Mouse (Mus musculus) embryonic stem cell, embryonic (primary cell): ENCODE measurements at regions not wholly inside any gene's neighbourhood (a gene's known extent, or its start where the extent isn't known, plus 50 kb on each side); places are given as distances from the start of the nearest gene placed in this dataset.

Experiments
- CTCF ChIA-PET, 4 experiments: fragments of 300-600 bp in 2 of 4; fragments of 350-600 bp in 2 of 4; sonication (Branson Sonifier 250); formaldehyde crosslinking; loops; one replicate each; lab custom pipeline; 2022; ENCODE audit warnings: inconsistent platforms in 2 of 4; lab: Charles Lee
- POLR2A ChIA-PET, 4 experiments: fragments of 300-600 bp in 2 of 4; fragments of 350-600 bp in 2 of 4; sonication (Branson Sonifier 250); formaldehyde crosslinking; loops; one replicate each; lab custom pipeline; 2022; ENCODE audit warnings: antibody characterized with exemption in 4 of 4, inconsistent platforms in 1 of 4; lab: Charles Lee

GRCm38 (mm10) chr11:85966207-85966606 is 80.0 kb downstream of the Tbx4 start:
- ChIA-PET POLR2A (no interaction called here), CTCF (no interaction called here)

- ChIA-PET POLR2A (interaction anchor here in 1 of 4 experiments (1.2 kb wide), 1 partner anchor 92 kb away, joined by 3 read pairs; no protein-coding TSS in a partner anchor), CTCF (interaction anchor here in 2 of 4 experiments (0.7 to 1.1 kb wide), 2 partner anchors 107 to 426 kb away, joined by 3 to 4 read pairs; no protein-coding TSS in a partner anchor)
These were observed 84.1 kb downstream of the Tbx4 start for GRCm38 (mm10) chr11:85970287-85970686.

GRCm38 (mm10) chr11:85972385-85972784 is 86.2 kb downstream of the Tbx4 start:
- CTCF ChIA-PET = interaction anchor here (0.5 to 3.3 kb wide), 30 partner anchors 9 to 508 kb away, joined by 3 to 22 read pairs (median 4); no protein-coding TSS in a partner anchor
- POLR2A ChIA-PET = interaction anchor here in 2 of 4 experiments (0.6 to 1.5 kb wide), 3 partner anchors 109 to 114 kb away, joined by 3 to 5 read pairs (median 3); no protein-coding TSS in a partner anchor

GRCm38 (mm10) chr11:85973736-85974135 is 87.5 kb downstream of the Tbx4 start:
- CTCF ChIA-PET = interaction anchor here in 2 of 4 experiments (1.4 to 3.3 kb wide), 2 partner anchors 110 kb away, joined by 9 to 22 read pairs; no protein-coding TSS in a partner anchor
- POLR2A ChIA-PET = no interaction called here

- POLR2A ChIA-PET = interaction anchor here in 2 of 4 experiments (1.0 to 1.4 kb wide), 2 partner anchors 12 to 14 kb away, joined by 3 to 4 read pairs; no protein-coding TSS in a partner anchor
- CTCF ChIA-PET = interaction anchor here in 2 of 4 experiments (0.6 kb wide), 2 partner anchors 595 to 716 kb away, joined by 3 to 4 read pairs; no protein-coding TSS in a partner anchor
These were observed 90.6 kb downstream of the Tbx4 start for GRCm38 (mm10) chr11:85976693-85977434.

- POLR2A ChIA-PET = interaction anchor here in 1 of 4 experiments (1.4 kb wide), 1 partner anchor 129 kb away, joined by 3 read pairs; no protein-coding TSS in a partner anchor
- CTCF ChIA-PET = no interaction called here
These were observed 94.2 kb downstream of the Tbx4 start for GRCm38 (mm10) chr11:85980388-85980787.

GRCm38 (mm10) chr11:85981561-85981960 is 95.3 kb downstream of the Tbx4 start:
- POLR2A ChIA-PET = no interaction called here
- CTCF ChIA-PET = interaction anchor here in 1 of 4 experiments (0.7 kb wide), 1 partner anchor 76 kb away, joined by 5 read pairs; no protein-coding TSS in a partner anchor

- CTCF ChIA-PET = no interaction called here
- POLR2A ChIA-PET = no interaction called here
These were observed 100.1 kb downstream of the Tbx4 start for GRCm38 (mm10) chr11:85986338-85986737.

- ChIA-PET CTCF (no interaction called here), POLR2A (no interaction called here)
These were observed 101.0 kb downstream of the Tbx4 start for GRCm38 (mm10) chr11:85987181-85987580.

- CTCF ChIA-PET = interaction anchor here (0.6 to 2.0 kb wide), 16 partner anchors 17 to 890 kb away, joined by 3 to 9 read pairs (median 4); no protein-coding TSS in a partner anchor
These were observed 103.3 kb downstream of the Tbx4 start for GRCm38 (mm10) chr11:85989536-85989935.

GRCm38 (mm10) chr11:85989940-85990493 is 103.8 kb downstream of the Tbx4 start:
- ChIA-PET POLR2A (interaction anchor here in 2 of 4 experiments (0.5 to 1.1 kb wide), 6 partner anchors 16 to 1438 kb away, joined by 3 to 4 read pairs (median 3); partner anchors contain the start of genes Rps6kb1 (in 1 of the 2) and Tubd1 (in 1 of the 2)), CTCF (interaction anchor here (0.6 to 2.0 kb wide), 15 partner anchors 18 to 890 kb away, joined by 3 to 9 read pairs (median 4); no protein-coding TSS in a partner anchor)

More at GRCm38 (mm10) chr11:85989536-85989935, 103.3 kb downstream of the Tbx4 start:
- POLR2A ChIA-PET = interaction anchor here in 2 of 4 experiments (0.5 to 1.0 kb wide), 4 partner anchors 16 to 1439 kb away, joined by 3 to 4 read pairs (median 3); no protein-coding TSS in a partner anchor

GRCm38 (mm10) chr11:85995318-85996095 is 109.3 kb downstream of the Tbx4 start:
- POLR2A ChIA-PET = no interaction called here
- CTCF ChIA-PET = no interaction called here

- CTCF ChIA-PET = no interaction called here
- POLR2A ChIA-PET = interaction anchor here in 1 of 4 experiments (1.1 kb wide), 1 partner anchor 135 kb away, joined by 3 read pairs; no protein-coding TSS in a partner anchor
These were observed 110.5 kb downstream of the Tbx4 start for GRCm38 (mm10) chr11:85996686-85997085.

- ChIA-PET POLR2A (no interaction called here), CTCF (no interaction called here)
These were observed 117.1 kb downstream of the Tbx4 start for GRCm38 (mm10) chr11:86003341-86003740.

- ChIA-PET CTCF (interaction anchor here in 1 of 4 experiments (0.9 kb wide), 1 partner anchor 9 kb away, joined by 3 read pairs; no protein-coding TSS in a partner anchor), POLR2A (interaction anchor here in 3 of 4 experiments (0.7 to 1.2 kb wide), 4 partner anchors 11 to 982 kb away, joined by 3 to 6 read pairs (median 3); no protein-coding TSS in a partner anchor)
These were observed 119.1 kb downstream of the Tbx4 start for GRCm38 (mm10) chr11:86005284-86005683.

GRCm38 (mm10) chr11:86005899-86006445 is 119.8 kb downstream of the Tbx4 start:
- POLR2A ChIA-PET = interaction anchor here in 3 of 4 experiments (0.6 to 1.3 kb wide), 7 partner anchors 14 to 981 kb away, joined by 3 to 6 read pairs (median 3); no protein-coding TSS in a partner anchor
- CTCF ChIA-PET = interaction anchor here in 2 of 4 experiments (0.6 kb wide), 2 partner anchors 8 to 162 kb away, joined by 3 read pairs; no protein-coding TSS in a partner anchor

- CTCF ChIA-PET = interaction anchor here in 1 of 4 experiments (0.6 kb wide), 1 partner anchor 9 kb away, joined by 3 read pairs; no protein-coding TSS in a partner anchor
- POLR2A ChIA-PET = interaction anchor here in 2 of 4 experiments (0.8 to 1.3 kb wide), 3 partner anchors 15 to 65 kb away, joined by 3 read pairs; no protein-coding TSS in a partner anchor
These were observed 120.6 kb downstream of the Tbx4 start for GRCm38 (mm10) chr11:86006859-86007258.
